Mouse (Mus musculus) hindbrain, embryonic 10.5 days (tissue): ENCODE results near the gene Wipf1. TPM values are rescaled to one million over a fixed set of nuclear protein-coding genes. Genes with fewer than 3 reads are reported as not detected.

ENCODE experiments used
- DNase-seq: peaks from one replicate; pipeline ENCODE4 v3.0.0-alpha.2; 2017; ENCODE audit warnings: low spot score
- H3K27ac ChIP-seq: fragments of 300-500 bp; sonication (generic); 2 replicates; pipeline ENCODE4 v1.5.1; 2016; ENCODE audit warnings: mild to moderate bottlenecking, moderate library complexity
- H3K27me3 ChIP-seq: fragments of 300-500 bp; sonication (generic); 2 replicates; pipeline ENCODE4 v1.6.1; 2016; ENCODE audit warnings: mild to moderate bottlenecking; ENCODE audit not compliant: poor library complexity, insufficient read depth, severe bottlenecking
- H3K36me3 ChIP-seq: fragments of 300-500 bp; sonication (generic); 2 replicates; pipeline ENCODE4 v1.6.1; 2016; ENCODE audit warnings: mild to moderate bottlenecking, moderate library complexity
- H3K4me1 ChIP-seq: fragments of 300-500 bp; sonication (generic); replicated peaks from 2 replicates; pipeline ENCODE4 v1.6.1; 2016; ENCODE audit warnings: mild to moderate bottlenecking
- H3K4me3 ChIP-seq: fragments of 300-500 bp; sonication (generic); 2 replicates; pipeline ENCODE4 v1.5.1; 2016; ENCODE audit warnings: mild to moderate bottlenecking, moderate library complexity
- H3K9me3 ChIP-seq: fragments of 300-500 bp; sonication (generic); 2 replicates; pipeline ENCODE4 v1.6.1; 2016; ENCODE audit warnings: mild to moderate bottlenecking, moderate library complexity
- WGBS: fragments of 180-500 bp; shearing (Covaris S2); methylation state at CpG from one replicate; pipeline ENCODE4 v1.1.7; 2016; 5-methylcytosine and 5-hydroxymethylcytosine counted together
- polyA plus RNA-seq: library from polyadenylated mRNA; unstranded; fragments of >200 nt; fragmentation: Nextera tagmentation; extraction: Ambion mirVana; gene quantifications from 2 replicates; pipeline ENCODE4 v1.2.1, GENCODE M21; 2016

Wipf1 gene
- polyA plus RNA-seq, 1 experiment from 2014 or later, result 8.6 TPM

GRCm38 (mm10) chr2:73538590-73538989 is 9.1 kb upstream of the Wipf1 start:
- H3K9me3 ChIP-seq, result no peaks in the 10 kb centered on the region
- H3K4me1 ChIP-seq, result peaks cover 22% of the 10 kb centered on the region
- H3K27ac ChIP-seq, result no peak overlapping the region
- no peaks in the 10 kb centered on the region for H3K36me3 ChIP-seq
- peaks cover 11% of the 10 kb centered on the region; the same call in 1 of the 2 replicates for H3K27me3 ChIP-seq
- 83% methylated on average over 13 of the region's 13 CpGs for WGBS
- no peak overlapping the region for H3K4me3 ChIP-seq
- no peak for DNase-seq

- Histone ChIP-seq H3K9me3 (no peaks in the 10 kb centered on the region), H3K4me3 (no peak overlapping the region), H3K4me1 (peaks cover 15% of the 10 kb centered on the region), H3K36me3 (no peaks in the 10 kb centered on the region), H3K27me3 (0 out of 2 replicates have a peak, but pooled peaks cover 3% of the 10 kb centered on the region), H3K27ac (no peak overlapping the region)
- 85% methylated on average over 15 of the region's 15 CpGs for WGBS
- no peak for DNase-seq
Observed at GRCm38 (mm10) chr2:73536091-73536783, 6.7 kb upstream of the Wipf1 start.

GRCm38 (mm10) chr2:73534720-73535119 is 5.2 kb upstream of the Wipf1 start:
- H3K27ac ChIP-seq, result no peak overlapping the region
- H3K36me3 ChIP-seq, result no peaks in the 10 kb centered on the region
- H3K4me1 ChIP-seq, result peaks cover 17% of the 10 kb centered on the region
- H3K9me3 ChIP-seq, result no peaks in the 10 kb centered on the region
- no peaks in the 10 kb centered on the region for H3K27me3 ChIP-seq
- no peak for DNase-seq
- 79% methylated on average over 10 of the region's 10 CpGs for WGBS
- no peak overlapping the region for H3K4me3 ChIP-seq

- Histone ChIP-seq H3K4me3 (no peak overlapping the region), H3K4me1 (peaks cover 47% of the 10 kb centered on the region), H3K9me3 (no peaks in the 10 kb centered on the region), H3K36me3 (0 out of 2 replicates have a peak, but pooled peaks cover 3% of the 10 kb centered on the region), H3K27ac (no peak overlapping the region), H3K27me3 (no peaks in the 10 kb centered on the region)
- DNase-seq, result no peak
- WGBS, result 71% methylated on average over 5 of the region's 5 CpGs
Observed at GRCm38 (mm10) chr2:73530487-73530886, 953 bp upstream of the Wipf1 start.

- Histone ChIP-seq H3K27me3 (no peaks in the 10 kb centered on the region), H3K27ac (peak overlapping the region; percentile 97), H3K4me1 (peaks cover 47% of the 10 kb centered on the region), H3K9me3 (no peaks in the 10 kb centered on the region), H3K4me3 (peak overlapping the region; percentile 88), H3K36me3 (0 out of 2 replicates have a peak, but pooled peaks cover 8% of the 10 kb centered on the region)
- 2% methylated on average over 59 of the region's 59 CpGs for WGBS
- peak; percentile 68 for DNase-seq
Observed at GRCm38 (mm10) chr2:73528516-73529355, 798 bp downstream of the Wipf1 start.

GRCm38 (mm10) chr2:73527956-73528355 is 1.6 kb downstream of the Wipf1 start:
- Histone ChIP-seq H3K4me1 (peaks cover 49% of the 10 kb centered on the region), H3K27me3 (no peaks in the 10 kb centered on the region), H3K9me3 (no peaks in the 10 kb centered on the region), H3K27ac (no peak overlapping the region), H3K36me3 (0 out of 2 replicates have a peak, but pooled peaks cover 8% of the 10 kb centered on the region), H3K4me3 (peak overlapping the region; percentile 88)
- no peak for DNase-seq
- 82% methylated on average over 11 of the region's 11 CpGs for WGBS

- Histone ChIP-seq H3K27ac (no peak overlapping the region), H3K36me3 (0 out of 2 replicates have a peak, but pooled peaks cover 8% of the 10 kb centered on the region), H3K9me3 (no peaks in the 10 kb centered on the region), H3K4me3 (no peak overlapping the region), H3K27me3 (no peaks in the 10 kb centered on the region), H3K4me1 (peaks cover 61% of the 10 kb centered on the region)
- 78% methylated on average over 9 of the region's 9 CpGs for WGBS
- no peak for DNase-seq
Observed at GRCm38 (mm10) chr2:73526691-73527090, 2.8 kb downstream of the Wipf1 start.

GRCm38 (mm10) chr2:73522891-73523290 is 6.6 kb downstream of the Wipf1 start:
- WGBS, result 75% methylated on average over 8 of the region's 8 CpGs
- Histone ChIP-seq H3K36me3 (0 out of 2 replicates have a peak, but pooled peaks cover 8% of the 10 kb centered on the region), H3K27me3 (no peaks in the 10 kb centered on the region), H3K4me1 (peaks cover 33% of the 10 kb centered on the region), H3K27ac (0 out of 2 replicates have a peak overlapping the region, but pooled peaks have one; percentile 40), H3K4me3 (no peak overlapping the region), H3K9me3 (no peaks in the 10 kb centered on the region)
- no peak for DNase-seq

GRCm38 (mm10) chr2:73522336-73522735 is 7.2 kb downstream of the Wipf1 start:
- Histone ChIP-seq H3K27me3 (no peaks in the 10 kb centered on the region), H3K27ac (no peak overlapping the region), H3K4me1 (peaks cover 27% of the 10 kb centered on the region), H3K36me3 (0 out of 2 replicates have a peak, but pooled peaks cover 8% of the 10 kb centered on the region), H3K9me3 (no peaks in the 10 kb centered on the region), H3K4me3 (no peak overlapping the region)
- DNase-seq, result no peak
- WGBS, result 71% methylated on average over 6 of the region's 6 CpGs

GRCm38 (mm10) chr2:73521737-73522136 is 7.8 kb downstream of the Wipf1 start:
- Histone ChIP-seq H3K9me3 (no peaks in the 10 kb centered on the region), H3K4me3 (no peak overlapping the region), H3K27ac (no peak overlapping the region), H3K27me3 (no peaks in the 10 kb centered on the region), H3K36me3 (peaks cover 10% of the 10 kb centered on the region; the same call in 1 of the 2 replicates), H3K4me1 (peaks cover 21% of the 10 kb centered on the region)
- DNase-seq, result no peak
- WGBS, result 37% methylated on average over 5 of the region's 5 CpGs

GRCm38 (mm10) chr2:73518966-73519365 is 10.6 kb downstream of the Wipf1 start:
- WGBS, result 78% methylated on average over 5 of the region's 5 CpGs
- H3K4me1 ChIP-seq, result peaks cover 17% of the 10 kb centered on the region
- no peak for DNase-seq
- peaks cover 11% of the 10 kb centered on the region; the same call in 1 of the 2 replicates for H3K36me3 ChIP-seq
- no peak overlapping the region for H3K4me3 ChIP-seq
- no peak overlapping the region for H3K27ac ChIP-seq
- no peaks in the 10 kb centered on the region for H3K9me3 ChIP-seq
- no peaks in the 10 kb centered on the region for H3K27me3 ChIP-seq

GRCm38 (mm10) chr2:73518311-73518710 is 11.2 kb downstream of the Wipf1 start:
- no peak for DNase-seq
- 83% methylated on average over 2 of the region's 2 CpGs for WGBS
- no peaks in the 10 kb centered on the region for H3K27me3 ChIP-seq
- H3K4me3 ChIP-seq, result no peak overlapping the region
- no peak overlapping the region for H3K27ac ChIP-seq
- H3K36me3 ChIP-seq, result peaks cover 11% of the 10 kb centered on the region; the same call in 1 of the 2 replicates
- peaks cover 17% of the 10 kb centered on the region for H3K4me1 ChIP-seq
- H3K9me3 ChIP-seq, result no peaks in the 10 kb centered on the region

GRCm38 (mm10) chr2:73514178-73514577 is 15.4 kb downstream of the Wipf1 start:
- H3K36me3 ChIP-seq, result peaks cover 11% of the 10 kb centered on the region; the same call in 1 of the 2 replicates
- H3K9me3 ChIP-seq, result no peaks in the 10 kb centered on the region
- WGBS, result 92% methylated on average over 6 of the region's 6 CpGs
- H3K27ac ChIP-seq, result no peak overlapping the region
- no peaks in the 10 kb centered on the region for H3K27me3 ChIP-seq
- peaks cover 9% of the 10 kb centered on the region for H3K4me1 ChIP-seq
- H3K4me3 ChIP-seq, result no peak overlapping the region
- no peak for DNase-seq
